ENCODE assay signal across 8 mouse cellular contexts in the genomic region with DNA sequence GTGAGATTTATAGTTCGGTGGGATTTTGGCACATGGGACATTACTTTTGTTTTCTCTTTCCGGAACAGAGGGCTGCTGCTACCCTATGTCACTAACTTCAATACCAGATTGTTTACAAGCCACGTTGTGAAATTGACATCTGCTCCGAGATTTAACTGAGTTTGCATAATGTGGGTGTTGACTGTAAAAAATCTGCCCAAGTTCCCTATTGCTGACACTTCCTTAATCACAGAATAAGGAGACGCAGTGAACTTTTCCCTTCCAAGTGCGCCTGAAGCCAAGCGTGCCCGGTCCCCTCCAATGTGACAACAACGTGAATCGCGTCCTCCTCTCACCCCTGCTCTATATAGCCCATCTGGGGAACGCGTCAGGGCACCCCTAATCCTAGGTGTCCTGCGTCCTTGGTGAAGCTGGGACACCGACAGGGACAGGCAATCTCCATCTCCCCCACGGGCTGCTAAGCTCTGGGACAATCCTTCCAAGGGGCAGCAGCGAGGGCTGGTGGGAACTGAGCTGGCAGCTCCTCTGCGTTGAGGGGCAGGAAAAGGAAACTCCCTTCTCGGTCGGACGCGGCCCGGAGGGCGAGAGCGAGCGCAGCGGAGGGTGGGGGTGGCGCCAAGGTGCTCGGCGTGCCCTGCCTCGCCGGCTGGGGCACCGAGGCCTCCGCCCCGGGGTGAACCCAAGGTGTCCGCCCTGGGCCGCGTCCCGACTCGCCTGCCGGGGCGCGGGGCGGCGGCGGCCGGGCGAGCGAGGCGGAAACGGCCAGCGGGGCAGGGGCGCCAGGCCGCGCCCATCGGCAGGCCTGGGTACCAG. TPM values are rescaled to one million over a fixed set of nuclear protein-coding genes. Genes with fewer than 3 reads are reported as not detected.
A peak's percentile ranks its signal among the peaks of the same experiment; 100 is the strongest.
DNase-seq lines count a peak whose midpoint lies in the region; ATAC-seq and TF ChIP-seq lines count a peak whose summit lies in the region.

No protein-coding gene starts in this region.

- under 1% methylated on average over 51 of the region's 56 CpGs for WGBS in cerebellum, adult 2 months
- WGBS in forebrain, postnatal 0 days: 2% methylated on average over 36 of the region's 56 CpGs
- under 1% methylated on average over 34 of the region's 56 CpGs for WGBS in lung, embryonic 14.5 days
- under 1% methylated on average over 53 of the region's 56 CpGs for WGBS in neural tube, embryonic 15.5 days

- no peak for TF ChIP-seq CTCF in G1E (IDR thresholded peaks at IDR 0.05; ENCODE audit: low read depth, low read length)
- no peak for TF ChIP-seq CTCF in cerebellum, adult 2 months (IDR thresholded peaks at IDR 0.05; ENCODE audit: borderline replicate concordance, insufficient read depth, low read depth, low read length)
- no peak for TF ChIP-seq CTCF in forebrain, postnatal 0 days (IDR thresholded peaks at IDR 0.05; ENCODE audit: low read depth)
- no peak for TF ChIP-seq CTCF in lung, embryonic 14.5 days (IDR thresholded peaks at IDR 0.05; ENCODE audit: low read depth)

- H3K27me3 ChIP-seq in G1E (ENCODE audit: insufficient read depth, low read length): no peaks in the 10 kb centered on the region
- H3K27me3 ChIP-seq in cerebellum, adult 2 months (ENCODE audit: control insufficient read depth, insufficient read depth, low read length): no peaks in the 10 kb centered on the region
- no peaks in the 10 kb centered on the region for H3K27me3 ChIP-seq in forebrain, postnatal 0 days (ENCODE audit: insufficient read depth, low read length)
- no peaks in the 10 kb centered on the region for H3K27me3 ChIP-seq in lung, embryonic 14.5 days (ENCODE audit: insufficient read depth, low read length)
- no peaks in the 10 kb centered on the region for H3K27me3 ChIP-seq in neural tube, embryonic 15.5 days (replicated peaks)

- H3K4me1 ChIP-seq in G1E (ENCODE audit: insufficient read depth, low read depth, low read length): peaks cover 56% of the 10 kb centered on the region
- peaks cover 16% of the 10 kb centered on the region for H3K4me1 ChIP-seq in cerebellum, adult 2 months (ENCODE audit: control insufficient read depth, insufficient read depth, low read length)
- peaks cover 20% of the 10 kb centered on the region for H3K4me1 ChIP-seq in forebrain, postnatal 0 days (ENCODE audit: insufficient read depth)
- H3K4me1 ChIP-seq in lung, embryonic 14.5 days (ENCODE audit: insufficient read depth): peaks cover 5% of the 10 kb centered on the region
- H3K4me1 ChIP-seq in neural tube, embryonic 15.5 days: peaks cover 30% of the 10 kb centered on the region

- peaks cover 16% of the 10 kb centered on the region for H3K36me3 ChIP-seq in G1E (replicated peaks)
- no peaks in the 10 kb centered on the region for H3K36me3 ChIP-seq in forebrain, postnatal 0 days (ENCODE audit: insufficient read depth)
- 0 out of 2 replicates have a peak, but pooled peaks cover 4% of the 10 kb centered on the region for H3K36me3 ChIP-seq in lung, embryonic 14.5 days (ENCODE audit: insufficient read depth)
- no peaks in the 10 kb centered on the region for H3K36me3 ChIP-seq in neural tube, embryonic 15.5 days

- no peak for TF ChIP-seq POLR2A in cerebellum, adult 2 months (IDR thresholded peaks at IDR 0.05; ENCODE audit: borderline replicate concordance, insufficient read depth, low read length)

- peak; percentile 35 for DNase-seq in G1E (ENCODE audit: low spot score)
- peak; percentile 65 to 72 for DNase-seq in cerebellum, adult 2 months
- peak; percentile 66 for DNase-seq in forebrain, postnatal 0 days
- peak; percentile 38 to 40 for DNase-seq in layer of hippocampus, adult 8-10 months (ENCODE audit: low spot score in 2 of 2)
- DNase-seq in lung, embryonic 14.5 days: peak; percentile 73
- peak; percentile 71 for DNase-seq in testis, postnatal 14 days (ENCODE audit: low spot score)

- peak overlapping the region; percentile 84 for H3K4me2 ChIP-seq in forebrain, postnatal 0 days (ENCODE audit: low read depth)
- H3K4me2 ChIP-seq in lung, embryonic 14.5 days: peak overlapping the region; percentile 83
- peak overlapping the region; percentile 81 for H3K4me2 ChIP-seq in neural tube, embryonic 15.5 days

- ATAC-seq in G1E (ENCODE audit: extremely low read depth, insufficient number of reproducible peaks, low FRiP score, poor library complexity, severe bottlenecking): no peak; the same call in 1 of the 2 replicates
- peak; percentile 12 for ATAC-seq in forebrain, postnatal 0 days
- peak; percentile 23 to 43 for ATAC-seq in hematopoietic stem cell, adult 5-6 weeks (replicated peaks in 1 of 2; ENCODE audit: insufficient read depth in 1 of 2, low FRiP score in 2 of 2, low TSS enrichment in 1 of 2, low read depth in 1 of 2, poor library complexity in 2 of 2, severe bottlenecking in 2 of 2)
- peak; percentile 50 for ATAC-seq in lung, embryonic 14.5 days (ENCODE audit: insufficient read depth)
- peak; percentile 39 for ATAC-seq in neural tube, embryonic 15.5 days (ENCODE audit: low FRiP score)

- peak overlapping the region; percentile 57 for H3K27ac ChIP-seq in cerebellum, adult 2 months (ENCODE audit: insufficient read depth, low read length)
- peak overlapping the region; percentile 94 for H3K27ac ChIP-seq in forebrain, postnatal 0 days (ENCODE audit: low read depth, low read length)
- peak overlapping the region; percentile 99 for H3K27ac ChIP-seq in lung, embryonic 14.5 days (ENCODE audit: low read depth)
- peak overlapping the region; percentile 99 for H3K27ac ChIP-seq in neural tube, embryonic 15.5 days (replicated peaks)

- H3K9ac ChIP-seq in forebrain, postnatal 0 days: peak overlapping the region; percentile 80
- peak overlapping the region; percentile 83 for H3K9ac ChIP-seq in lung, embryonic 14.5 days
- peak overlapping the region; percentile 91 for H3K9ac ChIP-seq in neural tube, embryonic 15.5 days (replicated peaks)

- no peaks in the 10 kb centered on the region for H3K9me3 ChIP-seq in G1E (replicated peaks)
- H3K9me3 ChIP-seq in forebrain, postnatal 0 days (ENCODE audit: low read length): no peaks in the 10 kb centered on the region
- H3K9me3 ChIP-seq in lung, embryonic 14.5 days (ENCODE audit: low read depth, low read length): no peaks in the 10 kb centered on the region
- no peaks in the 10 kb centered on the region for H3K9me3 ChIP-seq in neural tube, embryonic 15.5 days (replicated peaks)

- peak overlapping the region; percentile 98 for H3K4me3 ChIP-seq in G1E (ENCODE audit: low read depth, low read length)
- H3K4me3 ChIP-seq in cerebellum, adult 2 months (replicated peaks; ENCODE audit: insufficient read depth, low read depth, low read length): peak overlapping the region; percentile 78
- H3K4me3 ChIP-seq in forebrain, postnatal 0 days (ENCODE audit: low read depth, low read length): peak overlapping the region; percentile 98
- H3K4me3 ChIP-seq in lung, embryonic 14.5 days (ENCODE audit: low read depth, low read length): peak overlapping the region; percentile 85
- H3K4me3 ChIP-seq in neural tube, embryonic 15.5 days (replicated peaks): peak overlapping the region; percentile 90

RNA-seq across cellular contexts. Expression of a gene that starts 0.8 kb away (rescaled TPM):
- total RNA-seq in G1E (2014; fragmentation: Nextera tagmentation) (337 and 350 TPM in 2 replicates), G1E (2017) (73.7 and 79.8 TPM in 2 replicates)
- polyA plus RNA-seq in G1E (2012): 42.4 and 51.0 TPM in 2 replicates
- 25.2 and 25.5 TPM in 2 replicates for polyA plus RNA-seq in cerebellum, adult 2 months (2012; rRNA removed)
- total RNA-seq in forebrain, postnatal 0 days (2014; rRNA removed): 103 and 118 TPM in 2 replicates
- 104 and 128 TPM in 2 replicates for polyA plus RNA-seq in forebrain, postnatal 0 days (2015; fragmentation: Nextera tagmentation; extraction: Ambion mirVana)
- 52.1 and 63.4 TPM in 2 replicates for total RNA-seq in hematopoietic stem cell, adult 5-6 weeks (2017)
- 10 to 100 TPM; 57.9 to 72.0 (median 62.5) TPM for total RNA-seq in layer of hippocampus, adult 8-10 months (2022)
- polyA plus RNA-seq in lung, embryonic 14.5 days (2014; fragmentation: Nextera tagmentation; extraction: Ambion mirVana): 104 TPM in 2 replicates
- 114 TPM in 2 replicates for polyA plus RNA-seq in neural tube, embryonic 15.5 days (2015; fragmentation: Nextera tagmentation; extraction: Ambion mirVana)

RNA-seq across cellular contexts. Expression of a gene that starts 41.5 kb away (rescaled TPM):
- total RNA-seq in G1E (2014; fragmentation: Nextera tagmentation) (61.1 and 62.3 TPM in 2 replicates), G1E (2017) (19.8 and 21.0 TPM in 2 replicates)
- polyA plus RNA-seq in G1E (2012): 1.2 and 1.8 TPM in 2 replicates
- 0.03 TPM in 2 replicates for polyA plus RNA-seq in cerebellum, adult 2 months (2012; rRNA removed)
- total RNA-seq in forebrain, postnatal 0 days (2014; rRNA removed): 0.92 and 1.2 TPM in 2 replicates
- polyA plus RNA-seq in forebrain, postnatal 0 days (2015; fragmentation: Nextera tagmentation; extraction: Ambion mirVana): 0.93 and 1.4 TPM in 2 replicates
- total RNA-seq in hematopoietic stem cell, adult 5-6 weeks (2017): 1.4 and 4.8 TPM in 2 replicates
- total RNA-seq in layer of hippocampus, adult 8-10 months (2022): under 1 TPM in 3 of 4 experiments, not detected in 1; 0.12 to 0.30 (median 0.27) TPM
- polyA plus RNA-seq in lung, embryonic 14.5 days (2014; fragmentation: Nextera tagmentation; extraction: Ambion mirVana): 2.8 and 4.0 TPM in 2 replicates
- 0.27 and 0.79 TPM in 2 replicates for polyA plus RNA-seq in neural tube, embryonic 15.5 days (2015; fragmentation: Nextera tagmentation; extraction: Ambion mirVana)
